Mouse (Mus musculus): Measurements from ENCODE around the gene Cactin. TPM values are rescaled to one million over a fixed set of nuclear protein-coding genes. Genes with fewer than 3 reads are reported as not detected.
A peak's percentile ranks its signal among the peaks of the same experiment; 100 is the strongest.

Gene Cactin
- polyA plus RNA-seq, 1 experiment from 2014 or later, result 29.6 TPM

DNA sequence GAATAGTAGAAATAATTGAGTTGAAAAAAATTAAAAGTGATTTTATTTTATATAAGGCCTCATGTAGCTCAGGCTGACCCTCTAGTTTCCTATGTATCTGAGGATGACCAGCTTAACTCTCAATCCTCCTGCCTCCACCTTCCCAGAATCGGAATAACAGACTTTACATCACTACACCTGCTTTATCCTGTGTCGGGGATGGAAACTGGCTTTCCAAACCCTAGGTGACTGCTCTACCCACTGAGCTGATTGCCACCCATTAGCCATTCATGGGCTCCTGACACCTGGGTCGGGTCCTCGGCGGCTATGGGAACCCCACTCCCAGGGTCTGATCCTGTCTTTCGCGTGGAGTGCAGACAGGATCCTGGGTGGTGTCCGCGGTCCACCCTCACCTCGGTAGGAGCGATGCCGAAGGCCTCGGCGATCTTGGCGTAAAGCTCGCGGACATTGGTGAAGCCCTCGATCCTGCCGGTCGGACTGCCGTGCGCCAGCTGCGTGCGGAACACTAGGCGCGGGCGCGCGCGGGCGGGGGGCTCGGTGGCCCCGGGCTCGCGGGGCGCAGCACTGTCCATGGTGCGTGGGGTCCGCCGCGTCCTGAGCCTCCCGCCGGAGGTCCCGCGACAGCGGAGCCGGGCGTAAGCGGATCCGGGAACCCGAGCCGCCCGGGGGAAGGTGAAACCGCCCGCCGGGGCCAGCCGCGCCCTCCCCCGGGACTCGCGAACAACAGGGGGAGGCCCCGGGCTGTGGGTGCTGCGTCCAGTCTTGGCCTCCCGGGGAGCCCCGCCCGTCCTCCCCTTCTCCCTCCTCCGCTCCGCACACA is 22.0 kb downstream of the Cactin start, which contains the start of gene Gipc3:
TSS of gene Gipc3 (minus strand) at position 581 of the 820 bp plus-strand sequence.
- no peak within 1 kb of the TSS for H3K27ac ChIP-seq (ENCODE audit: low read length)
- no peaks in the 10 kb centered on the region for H3K9me3 ChIP-seq (replicated peaks; ENCODE audit: control insufficient read depth, low read length)
- peak within 1 kb of the TSS; percentile 76 for H3K9ac ChIP-seq (ENCODE audit: low read length)
- peak within 1 kb of the TSS; percentile 59 for H3K4me3 ChIP-seq (ENCODE audit: low read length)
- peaks cover 19% of the 10 kb centered on the region for H3K4me1 ChIP-seq (ENCODE audit: control insufficient read depth, insufficient read depth, low read length)
- H3K4me2 ChIP-seq (ENCODE audit: low read depth, low read length), result peak within 1 kb of the TSS; percentile 89
- ATAC-seq (replicated peaks; ENCODE audit: extremely low read depth, insufficient read depth, low FRiP score), result no peak
- WGBS, result 5% methylated on average over 59 of the region's 67 CpGs
- peaks cover 18% of the 10 kb centered on the region for H3K27me3 ChIP-seq (ENCODE audit: control insufficient read depth, insufficient read depth, low read length)
- peaks cover 7% of the 10 kb centered on the region; the same call in 1 of the 2 replicates for H3K36me3 ChIP-seq (ENCODE audit: control insufficient read depth, insufficient read depth)

DNA sequence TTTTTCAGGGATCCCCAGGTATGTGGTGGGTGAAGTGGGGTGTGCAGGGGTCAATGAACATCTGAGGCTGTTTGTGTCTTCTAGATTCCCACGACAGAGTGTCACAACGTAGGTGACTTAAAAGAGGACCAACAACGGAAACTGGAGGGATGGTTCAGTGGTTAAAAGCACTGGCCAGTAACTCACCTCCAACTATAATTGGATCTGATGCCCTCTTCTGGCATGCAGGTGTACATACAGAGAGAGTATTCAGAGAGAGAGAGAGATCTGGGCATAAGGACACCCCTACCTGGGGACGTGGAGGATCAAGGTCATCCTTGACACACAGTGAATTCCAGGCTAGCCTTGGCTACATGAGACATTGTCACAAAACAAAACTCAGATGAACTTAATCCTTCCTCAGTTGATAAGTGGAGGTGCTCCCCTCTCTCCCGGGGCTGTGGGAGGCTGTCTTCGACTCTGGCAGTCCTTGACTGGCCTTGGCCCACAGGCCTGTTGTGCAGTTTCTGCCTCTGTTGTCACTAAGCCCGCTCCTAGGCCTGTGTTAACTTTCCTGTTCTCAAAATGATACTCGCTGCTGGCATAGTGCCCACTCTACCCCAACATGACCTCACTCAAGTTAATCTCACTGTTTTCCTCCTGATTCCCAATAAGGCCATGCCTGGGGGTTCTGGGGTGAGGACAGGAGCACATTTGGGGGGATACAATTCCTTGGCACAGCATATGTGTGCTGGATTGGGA is 23.7 kb downstream of the Cactin start:
- peaks cover 27% of the 10 kb centered on the region for H3K4me1 ChIP-seq (ENCODE audit: control insufficient read depth, insufficient read depth, low read length)
- no peaks in the 10 kb centered on the region for H3K9me3 ChIP-seq (replicated peaks; ENCODE audit: control insufficient read depth, low read length)
- ATAC-seq (replicated peaks; ENCODE audit: extremely low read depth, insufficient read depth, low FRiP score), result no peak
- H3K4me2 ChIP-seq (ENCODE audit: low read depth, low read length), result no peak overlapping the region
- H3K4me3 ChIP-seq (ENCODE audit: low read length), result no peak overlapping the region
- no peak overlapping the region for H3K27ac ChIP-seq (ENCODE audit: low read length)
- H3K27me3 ChIP-seq (ENCODE audit: control insufficient read depth, insufficient read depth, low read length), result peaks cover 18% of the 10 kb centered on the region
- 35% methylated on average over 8 of the region's 8 CpGs for WGBS
- no peak overlapping the region for H3K9ac ChIP-seq (ENCODE audit: low read length)
- peaks cover 11% of the 10 kb centered on the region; the same call in 1 of the 2 replicates for H3K36me3 ChIP-seq (ENCODE audit: control insufficient read depth, insufficient read depth)

DNA sequence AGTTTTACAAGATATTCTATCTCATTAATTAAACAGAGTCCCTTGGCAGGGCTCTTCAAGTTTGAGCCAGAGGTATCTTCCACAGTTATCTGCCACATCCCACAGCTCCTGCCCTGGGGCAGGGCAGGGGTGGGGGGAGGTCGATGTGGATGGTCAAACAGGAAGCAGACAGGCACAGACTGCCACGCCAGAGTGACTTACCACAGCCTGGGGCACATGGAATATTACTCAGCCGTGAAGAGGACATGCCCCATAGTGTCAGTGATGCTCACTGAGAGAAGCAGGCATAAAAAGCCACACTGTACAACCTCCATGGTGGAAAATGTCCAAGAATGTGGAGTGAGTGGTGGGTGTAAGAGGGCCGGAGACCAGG is 24.2 kb downstream of the Cactin start:
- Histone ChIP-seq H3K4me1 (ENCODE audit: control insufficient read depth, insufficient read depth, low read length) (peaks cover 29% of the 10 kb centered on the region), H3K9me3 (replicated peaks; ENCODE audit: control insufficient read depth, low read length) (no peaks in the 10 kb centered on the region), H3K27ac (ENCODE audit: low read length) (no peak overlapping the region), H3K4me2 (ENCODE audit: low read depth, low read length) (no peak overlapping the region), H3K27me3 (ENCODE audit: control insufficient read depth, insufficient read depth, low read length) (peaks cover 18% of the 10 kb centered on the region), H3K4me3 (ENCODE audit: low read length) (no peak overlapping the region), H3K36me3 (ENCODE audit: control insufficient read depth, insufficient read depth) (peaks cover 11% of the 10 kb centered on the region; the same call in 1 of the 2 replicates), H3K9ac (ENCODE audit: low read length) (no peak overlapping the region)
- WGBS, result 77% methylated on average over 4 of the region's 4 CpGs
- ATAC-seq (replicated peaks; ENCODE audit: extremely low read depth, insufficient read depth, low FRiP score), result no peak

DNA sequence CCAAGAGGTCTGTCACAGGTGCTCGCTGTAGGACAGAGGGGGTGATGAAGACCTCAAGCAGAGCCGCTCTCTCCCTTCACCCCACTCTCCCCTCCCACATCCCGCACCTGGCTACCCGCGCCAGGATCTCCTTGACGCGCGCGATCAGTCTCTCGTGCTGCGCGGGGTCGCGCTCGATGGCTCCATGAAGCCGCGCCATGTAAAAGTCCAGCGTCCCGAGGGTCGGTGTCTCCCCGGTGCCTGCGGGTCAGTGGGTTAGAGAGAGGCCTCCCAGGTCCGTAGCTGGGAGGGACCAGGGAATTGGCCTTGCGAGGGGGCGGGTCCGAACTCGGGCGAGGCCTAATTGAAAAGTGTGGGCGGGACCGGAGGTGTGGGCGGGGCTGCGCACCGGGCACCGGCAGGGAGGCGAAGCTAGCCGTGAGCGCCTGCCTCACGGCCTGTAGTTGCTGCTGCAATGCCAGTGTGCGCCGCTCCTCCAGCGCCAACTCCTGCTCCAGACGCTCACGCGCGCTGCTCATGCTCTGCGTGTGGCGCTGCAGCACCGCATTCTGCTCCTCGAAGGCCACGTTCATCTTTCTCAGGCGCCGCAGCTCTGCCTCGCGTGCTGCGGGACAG is 25.7 kb downstream of the Cactin start:
- 21% methylated on average over 54 of the region's 55 CpGs for WGBS
- no peak for ATAC-seq (replicated peaks; ENCODE audit: extremely low read depth, insufficient read depth, low FRiP score)
- Histone ChIP-seq H3K9ac (ENCODE audit: low read length) (peak overlapping the region; percentile 56), H3K27ac (ENCODE audit: low read length) (0 out of 2 replicates have a peak overlapping the region, but pooled peaks have one; percentile 21), H3K27me3 (ENCODE audit: control insufficient read depth, insufficient read depth, low read length) (peaks cover 18% of the 10 kb centered on the region), H3K36me3 (ENCODE audit: control insufficient read depth, insufficient read depth) (peaks cover 11% of the 10 kb centered on the region; the same call in 1 of the 2 replicates), H3K4me2 (ENCODE audit: low read depth, low read length) (peak overlapping the region; percentile 54), H3K4me3 (ENCODE audit: low read length) (peak overlapping the region; percentile 13), H3K4me1 (ENCODE audit: control insufficient read depth, insufficient read depth, low read length) (peaks cover 31% of the 10 kb centered on the region), H3K9me3 (replicated peaks; ENCODE audit: control insufficient read depth, low read length) (no peaks in the 10 kb centered on the region)

DNA sequence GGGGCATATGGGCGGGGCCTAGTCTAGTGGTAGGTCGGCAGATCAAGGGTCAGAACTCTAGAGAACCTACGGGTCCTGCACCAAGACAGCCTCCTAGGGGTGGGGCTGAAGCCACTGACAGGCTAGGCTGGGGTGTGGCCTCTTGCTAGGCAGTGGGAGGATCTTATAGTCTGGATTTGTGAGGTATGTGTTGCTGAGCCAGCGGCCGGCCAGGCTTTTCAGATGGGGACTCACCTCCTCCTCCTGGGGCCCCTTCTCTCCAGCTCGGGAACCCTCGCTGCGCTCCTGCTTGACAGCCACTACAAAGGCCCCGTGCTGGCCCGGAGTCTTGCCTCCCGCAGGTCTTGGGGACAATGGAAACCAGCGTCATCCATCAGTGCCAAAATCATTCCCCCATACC is 28.2 kb downstream of the Cactin start:
- Histone ChIP-seq H3K27me3 (ENCODE audit: control insufficient read depth, insufficient read depth, low read length) (no peaks in the 10 kb centered on the region), H3K4me1 (ENCODE audit: control insufficient read depth, insufficient read depth, low read length) (peaks cover 31% of the 10 kb centered on the region), H3K36me3 (ENCODE audit: control insufficient read depth, insufficient read depth) (peaks cover 11% of the 10 kb centered on the region; the same call in 1 of the 2 replicates), H3K4me2 (ENCODE audit: low read depth, low read length) (peak overlapping the region; percentile 79), H3K4me3 (ENCODE audit: low read length) (peak overlapping the region; percentile 83), H3K9me3 (replicated peaks; ENCODE audit: control insufficient read depth, low read length) (no peaks in the 10 kb centered on the region), H3K9ac (ENCODE audit: low read length) (peak overlapping the region; percentile 94), H3K27ac (ENCODE audit: low read length) (peak overlapping the region; percentile 89)
- no peak for ATAC-seq (replicated peaks; ENCODE audit: extremely low read depth, insufficient read depth, low FRiP score)
- WGBS, result 9% methylated on average over 12 of the region's 12 CpGs

DNA sequence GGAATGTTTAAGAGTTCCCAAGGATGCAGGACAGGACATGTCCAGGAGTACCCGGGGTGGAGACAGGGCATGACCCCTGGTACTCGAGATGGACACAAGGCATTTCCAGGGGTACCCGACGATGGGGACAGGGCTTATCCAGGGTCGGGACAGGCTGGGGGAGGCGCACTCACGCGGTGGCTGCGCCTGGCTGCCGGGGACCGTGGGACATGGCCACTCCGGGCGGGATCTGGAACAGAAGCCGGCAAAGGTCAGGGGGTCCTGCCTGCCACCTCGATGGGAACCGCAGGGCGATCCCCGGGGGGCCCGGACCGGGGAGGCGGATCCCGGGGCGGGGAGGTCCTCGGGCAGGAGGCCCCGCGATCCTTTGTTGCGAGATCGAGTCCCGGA is 29.1 kb downstream of the Cactin start:
- H3K9ac ChIP-seq (ENCODE audit: low read length), result peak overlapping the region; percentile 94
- peak overlapping the region; percentile 83 for H3K4me3 ChIP-seq (ENCODE audit: low read length)
- no peaks in the 10 kb centered on the region for H3K9me3 ChIP-seq (replicated peaks; ENCODE audit: control insufficient read depth, low read length)
- peaks cover 11% of the 10 kb centered on the region; the same call in 1 of the 2 replicates for H3K36me3 ChIP-seq (ENCODE audit: control insufficient read depth, insufficient read depth)
- peaks cover 31% of the 10 kb centered on the region for H3K4me1 ChIP-seq (ENCODE audit: control insufficient read depth, insufficient read depth, low read length)
- ATAC-seq (replicated peaks; ENCODE audit: extremely low read depth, insufficient read depth, low FRiP score), result no peak; the same call in 1 of the 2 replicates
- under 1% methylated on average over 26 of the region's 29 CpGs for WGBS
- H3K27ac ChIP-seq (ENCODE audit: low read length), result peak overlapping the region; percentile 89
- peak overlapping the region; percentile 79 for H3K4me2 ChIP-seq (ENCODE audit: low read depth, low read length)
- no peaks in the 10 kb centered on the region for H3K27me3 ChIP-seq (ENCODE audit: control insufficient read depth, insufficient read depth, low read length)

DNA sequence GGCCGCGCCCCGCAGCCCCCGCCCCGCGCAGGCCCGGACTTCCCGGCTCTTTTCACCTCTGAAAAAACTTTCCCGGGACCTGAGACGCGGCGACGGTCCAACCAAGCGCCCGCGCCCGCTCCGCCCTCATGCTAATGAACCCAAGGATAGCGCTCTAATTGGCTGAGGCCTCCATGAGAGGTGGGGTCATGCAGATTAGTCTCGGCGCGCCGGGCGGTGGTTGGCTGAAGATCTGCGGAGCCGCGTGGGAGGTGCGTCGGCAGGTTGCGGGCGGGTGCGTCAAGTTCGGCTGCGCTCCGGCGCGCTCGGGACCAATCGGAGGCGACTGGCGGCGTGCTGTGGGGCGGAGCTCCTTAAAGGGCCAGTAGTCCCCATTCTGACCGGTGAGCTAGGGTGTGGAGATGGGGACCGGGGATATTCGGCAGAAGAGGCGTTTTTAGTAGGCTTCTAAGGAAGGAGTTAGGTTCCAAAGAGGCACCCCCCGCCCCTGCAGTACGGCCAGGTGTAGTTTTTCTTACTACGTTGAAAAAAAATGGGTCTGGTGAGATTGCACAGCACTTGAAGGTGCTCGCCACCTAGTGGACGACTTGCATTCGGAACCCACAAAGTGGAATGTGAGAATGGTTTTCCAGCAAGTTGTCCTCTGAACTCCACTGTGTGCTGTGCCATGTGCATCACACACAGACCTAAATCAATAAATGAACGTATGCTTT is 29.6 kb downstream of the Cactin start, which contains the start of gene Hmg20b:
TSS of gene Hmg20b (minus strand) at position 130 of the 713 bp plus-strand sequence.
- Histone ChIP-seq H3K9me3 (replicated peaks; ENCODE audit: control insufficient read depth, low read length) (no peaks in the 10 kb centered on the region), H3K4me1 (ENCODE audit: control insufficient read depth, insufficient read depth, low read length) (peaks cover 31% of the 10 kb centered on the region), H3K9ac (ENCODE audit: low read length) (peak within 1 kb of the TSS; percentile 94), H3K4me3 (ENCODE audit: low read length) (peak within 1 kb of the TSS; percentile 83), H3K27ac (ENCODE audit: low read length) (peak within 1 kb of the TSS; percentile 89), H3K36me3 (ENCODE audit: control insufficient read depth, insufficient read depth) (peaks cover 11% of the 10 kb centered on the region; the same call in 1 of the 2 replicates), H3K27me3 (ENCODE audit: control insufficient read depth, insufficient read depth, low read length) (no peaks in the 10 kb centered on the region), H3K4me2 (ENCODE audit: low read depth, low read length) (peak within 1 kb of the TSS; percentile 79)
- peak; percentile 93 for ATAC-seq (replicated peaks; ENCODE audit: extremely low read depth, insufficient read depth, low FRiP score)
- under 1% methylated on average over 54 of the region's 54 CpGs for WGBS

DNA sequence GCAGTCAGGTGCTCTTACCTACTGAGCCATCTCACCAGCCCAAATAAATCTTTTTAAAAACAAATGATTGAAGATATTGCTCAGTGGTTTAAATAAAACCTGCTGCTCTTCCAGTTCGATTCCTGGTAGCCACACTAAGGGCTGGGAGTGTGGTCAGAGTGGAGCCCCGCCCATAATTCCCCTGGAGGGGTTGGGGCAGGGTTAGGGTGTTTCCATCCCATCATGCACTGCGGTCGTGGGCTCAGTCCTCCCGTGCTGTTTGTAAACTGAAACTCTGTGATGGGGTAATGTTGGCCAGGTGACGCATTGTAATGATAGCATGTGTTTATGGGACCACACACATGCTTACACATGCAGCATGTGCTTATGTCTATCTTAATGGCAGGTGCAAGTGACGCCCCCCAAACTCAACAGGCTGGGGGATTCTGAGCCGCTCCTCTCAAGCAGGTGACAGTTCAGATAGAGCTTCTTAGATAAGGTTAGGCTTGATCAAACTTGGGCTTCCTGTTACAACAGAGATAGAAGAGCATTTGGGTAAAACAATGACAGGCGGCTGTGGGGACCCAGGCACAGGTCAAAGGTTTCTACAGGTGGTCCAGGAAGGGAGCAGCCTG is 30.9 kb downstream of the Cactin start:
- no peak overlapping the region for H3K9ac ChIP-seq (ENCODE audit: low read length)
- no peak overlapping the region for H3K4me3 ChIP-seq (ENCODE audit: low read length)
- H3K27ac ChIP-seq (ENCODE audit: low read length), result peak overlapping the region; percentile 42; the same call in 1 of the 2 replicates
- H3K9me3 ChIP-seq (replicated peaks; ENCODE audit: control insufficient read depth, low read length), result no peaks in the 10 kb centered on the region
- 0 out of 2 replicates have a peak overlapping the region, but pooled peaks have one; percentile 15 for H3K4me2 ChIP-seq (ENCODE audit: low read depth, low read length)
- no peaks in the 10 kb centered on the region for H3K27me3 ChIP-seq (ENCODE audit: control insufficient read depth, insufficient read depth, low read length)
- peaks cover 28% of the 10 kb centered on the region for H3K4me1 ChIP-seq (ENCODE audit: control insufficient read depth, insufficient read depth, low read length)
- 17% methylated on average over 9 of the region's 9 CpGs for WGBS
- H3K36me3 ChIP-seq (ENCODE audit: control insufficient read depth, insufficient read depth), result peaks cover 11% of the 10 kb centered on the region; the same call in 1 of the 2 replicates
- no peak for ATAC-seq (replicated peaks; ENCODE audit: extremely low read depth, insufficient read depth, low FRiP score)
